Mouse (Mus musculus) small intestine, adult 2 months (tissue): ENCODE measurements around the gene Trim10.

Experiments used
- CTCF ChIP-seq: fragments of 200-500 bp; IDR thresholded peaks from 2 replicates; pipeline ENCODE4 v1.5.1; 2012; ENCODE audit warnings: low read depth, mild to moderate bottlenecking, control low read depth, inconsistent platforms, low read length, moderate library complexity, mixed read lengths; ENCODE audit not compliant: insufficient replicate concordance, insufficient read length; ENCODE audit errors: extremely low read depth
- POLR2A ChIP-seq: fragments of 200-500 bp; IDR thresholded peaks from 2 replicates; pipeline ENCODE4 v1.6.1; 2012; ENCODE audit warnings: low read depth, mild to moderate bottlenecking, control low read depth, inconsistent platforms, low read length, moderate library complexity

DNA sequence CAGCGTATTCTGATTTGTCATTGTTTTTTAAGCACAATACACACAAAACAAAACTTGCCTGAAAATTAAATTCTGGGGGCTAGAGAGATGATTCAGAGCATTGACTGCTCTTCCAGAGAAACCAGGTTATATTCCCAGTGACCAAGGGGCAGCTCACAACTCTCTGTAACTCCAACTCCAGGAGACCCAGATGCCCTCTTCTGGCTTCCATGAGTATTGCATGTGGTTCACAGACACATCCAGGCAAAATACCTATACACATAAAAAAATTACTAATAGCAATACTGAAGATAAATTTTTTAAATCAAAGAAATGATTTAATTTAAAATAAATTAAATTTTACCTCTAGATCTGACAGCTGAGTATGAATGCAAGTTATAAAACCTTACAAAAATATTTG is 27.2 kb downstream of the Trim10 start:
- TF ChIP-seq CTCF (0 out of 2 replicates have a peak, but pooled peaks have one; percentile 28), POLR2A (no peak)
